ENCODE assay signal across 14 mouse cellular contexts in genomic region chr7:130967901-130968300, GRCm38 (mm10). TPM values are rescaled to one million over a fixed set of nuclear protein-coding genes. Genes with fewer than 3 reads are reported as not detected.
"Had no signal": no experiment of that assay in that cellular context is flagged by ENCODE, and none has a peak within 500 bp of the region (broad histone marks: within the 10 kb centered on the region; RNA-seq: fewer than 3 reads in every experiment).

No protein-coding gene starts in this region.

- ATAC-seq: midbrain, embryonic 15.5 days had no signal

- H3K27me3 ChIP-seq: limb, embryonic 13.5 days; liver, embryonic 13.5 days; midbrain, embryonic 15.5 days; stomach, embryonic 15.5 days had no signal

- H3K4me2 ChIP-seq: limb, embryonic 13.5 days; liver, embryonic 13.5 days; midbrain, embryonic 11.5 days; midbrain, embryonic 15.5 days; stomach, embryonic 15.5 days had no signal

- H3K36me3 ChIP-seq: limb, embryonic 13.5 days; liver, embryonic 13.5 days; midbrain, embryonic 15.5 days; stomach, embryonic 15.5 days had no signal

- H3K9ac ChIP-seq: limb, embryonic 13.5 days; liver, embryonic 13.5 days; midbrain, embryonic 15.5 days; stomach, embryonic 15.5 days had no signal

- H3K27ac ChIP-seq: kidney, postnatal 0 days; liver, embryonic 13.5 days; midbrain, embryonic 15.5 days; stomach, embryonic 15.5 days had no signal

- H3K4me1 ChIP-seq: liver, embryonic 13.5 days; midbrain, embryonic 15.5 days had no signal

- H3K9me3 ChIP-seq: limb, embryonic 13.5 days; liver, embryonic 13.5 days; midbrain, embryonic 15.5 days; stomach, embryonic 15.5 days had no signal

- H3K4me3 ChIP-seq: limb, embryonic 13.5 days; liver, embryonic 13.5 days; midbrain, embryonic 15.5 days; stomach, embryonic 15.5 days had no signal

- DNase-seq: kidney, postnatal 25 days; left cerebral cortex, postnatal 4 days; liver, embryonic 13.5 days; lung, adult 2 months; spleen, adult 18-20 months; thymus, adult 2 months; thymus, postnatal 14 days; thymus, postnatal 4 days had no signal

RNA-seq across cellular contexts. Expression of gene Htra1, which starts 32.0 kb away (rescaled TPM):
- total RNA-seq: megakaryocyte-erythroid progenitor cell, adult 5-6 weeks had no signal
